In the genomic region with DNA sequence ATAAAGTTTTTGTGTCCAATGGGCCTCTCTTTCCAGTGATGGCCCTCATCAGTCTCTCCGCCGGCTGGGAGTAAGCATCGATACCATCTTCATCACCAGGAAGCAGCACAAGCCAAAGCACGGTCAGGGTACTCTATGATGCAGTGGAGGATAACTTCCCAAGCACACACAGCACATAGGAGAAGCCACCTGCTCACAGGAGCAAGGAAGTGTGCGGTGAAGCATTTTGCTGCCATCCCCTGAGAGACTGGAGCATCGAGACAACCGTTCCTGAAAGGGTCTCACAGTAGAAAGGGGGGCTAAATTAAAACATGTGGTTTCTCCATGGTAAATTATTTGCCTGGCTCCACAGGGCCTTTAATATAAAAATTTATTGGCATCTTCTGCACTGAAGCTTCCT, we compare ENCODE assay signal across 34 mouse cellular contexts.
"Had no signal": no experiment of that assay in that cellular context is flagged by ENCODE, and none has a peak within 500 bp of the region (broad histone marks: within the 10 kb centered on the region; RNA-seq: fewer than 3 reads in every experiment).

No protein-coding gene starts in this region.

- H3K4me2 ChIP-seq: heart, embryonic 11.5 days; heart, embryonic 13.5 days; heart, embryonic 15.5 days; hindbrain, embryonic 12.5 days; hindbrain, embryonic 13.5 days; hindbrain, embryonic 14.5 days; hindbrain, embryonic 15.5 days; intestine, embryonic 15.5 days; kidney, embryonic 15.5 days had no signal

- H3K36me3 ChIP-seq: heart, embryonic 10.5 days; heart, embryonic 13.5 days; heart, embryonic 15.5 days; hindbrain, embryonic 10.5 days; hindbrain, embryonic 12.5 days; hindbrain, embryonic 13.5 days; hindbrain, embryonic 15.5 days; intestine, embryonic 15.5 days; kidney, embryonic 15.5 days had no signal

- H3K4me3 ChIP-seq: heart, embryonic 10.5 days; heart, embryonic 13.5 days; heart, embryonic 15.5 days; hindbrain, embryonic 10.5 days; hindbrain, embryonic 12.5 days; hindbrain, embryonic 13.5 days; hindbrain, embryonic 15.5 days; intestine, embryonic 15.5 days; kidney, embryonic 15.5 days; layer of hippocampus, adult 2 months had no signal

- H3K27me3 ChIP-seq: heart, embryonic 13.5 days; heart, embryonic 15.5 days; hindbrain, embryonic 12.5 days; hindbrain, embryonic 13.5 days; hindbrain, embryonic 15.5 days; intestine, embryonic 15.5 days; kidney, embryonic 15.5 days had no signal

- H3K27ac ChIP-seq: heart, embryonic 10.5 days; heart, embryonic 13.5 days; heart, embryonic 15.5 days; hindbrain, embryonic 10.5 days; hindbrain, embryonic 12.5 days; hindbrain, embryonic 13.5 days; hindbrain, embryonic 14.5 days; hindbrain, embryonic 15.5 days; hindbrain, postnatal 0 days; intestine, embryonic 15.5 days; kidney, embryonic 15.5 days; kidney, postnatal 0 days; layer of hippocampus, adult 2 months had no signal

- H3K9me3 ChIP-seq: heart, embryonic 10.5 days; heart, embryonic 13.5 days; heart, embryonic 15.5 days; hindbrain, embryonic 10.5 days; hindbrain, embryonic 12.5 days; hindbrain, embryonic 13.5 days; hindbrain, embryonic 15.5 days; intestine, embryonic 15.5 days; kidney, embryonic 15.5 days had no signal

- ATAC-seq: hindbrain, embryonic 16.5 days; hindbrain, postnatal 0 days; inflammation-experienced regulatory T-cells, adult 6 months; intestine, embryonic 15.5 days; intestine, embryonic 16.5 days; intestine, postnatal 0 days had no signal

- H3K9ac ChIP-seq: heart, embryonic 13.5 days; heart, embryonic 15.5 days; hindbrain, embryonic 12.5 days; hindbrain, embryonic 13.5 days; hindbrain, embryonic 14.5 days; hindbrain, embryonic 15.5 days; intestine, embryonic 15.5 days; kidney, embryonic 15.5 days had no signal

- DNase-seq: heart, postnatal 10 days; heart, postnatal 14 days; heart, postnatal 36 days; heart, postnatal 4 days; kidney, adult 11 months; kidney, adult 18-20 months; kidney, adult 2 months; kidney, adult 8-10 months; kidney, adult 9 months; kidney, postnatal 10 days; kidney, postnatal 14 days; kidney, postnatal 25 days; kidney, postnatal 36 days; kidney, postnatal 4 days; layer of hippocampus, adult 9-11 months; layer of hippocampus, postnatal 36 days had no signal

- H3K4me1 ChIP-seq: heart, embryonic 10.5 days; heart, embryonic 13.5 days; heart, embryonic 15.5 days; hindbrain, embryonic 12.5 days; hindbrain, embryonic 15.5 days; intestine, embryonic 15.5 days had no signal
